Mouse (Mus musculus) heart, postnatal 0 days (tissue): Measurements from ENCODE around the gene Trpc4. TPM values are rescaled to one million over a fixed set of nuclear protein-coding genes. Genes with fewer than 3 reads are reported as not detected.

Experiments used
- ATAC-seq: fragments of 200-750 bp; cut with Nextera tagmentation; 2 replicates; pipeline ENCODE4 v1.8.0; 2017; ENCODE audit warnings: low read depth, moderate number of reproducible peaks, moderate library complexity; ENCODE audit not compliant: insufficient read depth
- DNase-seq: peaks from one replicate; pipeline ENCODE4 v3.0.0-alpha.2; 2016; ENCODE audit warnings: low spot score
- H3K27ac ChIP-seq: fragments of 300-500 bp; sonication (generic); 2 replicates; pipeline ENCODE4 v1.5.1; 2014; ENCODE audit warnings: low read depth, mild to moderate bottlenecking
- H3K27me3 ChIP-seq: fragments of 300-500 bp; sonication (generic); 2 replicates; pipeline ENCODE4 v1.6.1; 2014; ENCODE audit warnings: low read length, mixed read lengths; ENCODE audit not compliant: control insufficient read depth, insufficient read depth
- H3K36me3 ChIP-seq: fragments of 300-500 bp; sonication (generic); replicated peaks from 2 replicates; pipeline ENCODE4 v1.6.1; 2014; ENCODE audit warnings: low read length, mixed read lengths; ENCODE audit not compliant: control insufficient read depth, insufficient read depth
- H3K4me1 ChIP-seq: fragments of 300-500 bp; sonication (generic); 2 replicates; pipeline ENCODE4 v1.6.1; 2014; ENCODE audit warnings: antibody characterized with exemption; ENCODE audit not compliant: control insufficient read depth, insufficient read depth
- H3K4me2 ChIP-seq: fragments of 300-500 bp; sonication (generic); 2 replicates; pipeline ENCODE4 v1.6.1; 2014; ENCODE audit warnings: low read depth, mild to moderate bottlenecking, low read length, moderate library complexity
- H3K4me3 ChIP-seq: fragments of 300-500 bp; sonication (generic); 2 replicates; pipeline ENCODE4 v1.5.1; 2014; ENCODE audit warnings: low read depth, low read length
- H3K9ac ChIP-seq: fragments of 300-500 bp; sonication (generic); replicated peaks from 2 replicates; pipeline ENCODE4 v1.6.1; 2014; ENCODE audit warnings: low read depth, low read length, mixed read lengths
- H3K9me3 ChIP-seq: fragments of 300-500 bp; sonication (generic); replicated peaks from 2 replicates; pipeline ENCODE4 v1.6.1; 2016; ENCODE audit warnings: low read length; ENCODE audit not compliant: control insufficient read depth
- CTCF ChIP-seq: IDR thresholded peaks from 2 replicates; pipeline ENCODE4 v1.5.1; 2016; ENCODE audit warnings: antibody characterized with exemption, control low read depth, low read depth
- EP300 ChIP-seq: IDR thresholded peaks from 2 replicates; pipeline ENCODE4 v1.6.1; 2016; ENCODE audit warnings: antibody characterized with exemption, low read depth
- WGBS: fragments of 180-500 bp; shearing (Covaris S2); extraction: QIAGEN DNeasy Blood & Tissue Kit; methylation state at CpG from one replicate; pipeline ENCODE4 v1.1.7; 2014; 5-methylcytosine and 5-hydroxymethylcytosine counted together
- polyA plus RNA-seq: library from polyadenylated mRNA; unstranded; fragments of >200 nt; fragmentation: Nextera tagmentation; extraction: Ambion mirVana; gene quantifications from 2 replicates; pipeline ENCODE4 v1.2.1, GENCODE M21; 2015
- total RNA-seq: library from RNA; depleted of rRNA; stranded (reverse); fragments of >200 nt; gene quantifications from 2 replicates; pipeline ENCODE4 v1.2.3, GENCODE M21; 2014; ENCODE audit warnings: low replicate concordance; rRNA removed

The Trpc4 gene
- total RNA-seq (not detected in 2 replicates), polyA plus RNA-seq (0.15 and 0.18 TPM in 2 replicates)

DNA sequence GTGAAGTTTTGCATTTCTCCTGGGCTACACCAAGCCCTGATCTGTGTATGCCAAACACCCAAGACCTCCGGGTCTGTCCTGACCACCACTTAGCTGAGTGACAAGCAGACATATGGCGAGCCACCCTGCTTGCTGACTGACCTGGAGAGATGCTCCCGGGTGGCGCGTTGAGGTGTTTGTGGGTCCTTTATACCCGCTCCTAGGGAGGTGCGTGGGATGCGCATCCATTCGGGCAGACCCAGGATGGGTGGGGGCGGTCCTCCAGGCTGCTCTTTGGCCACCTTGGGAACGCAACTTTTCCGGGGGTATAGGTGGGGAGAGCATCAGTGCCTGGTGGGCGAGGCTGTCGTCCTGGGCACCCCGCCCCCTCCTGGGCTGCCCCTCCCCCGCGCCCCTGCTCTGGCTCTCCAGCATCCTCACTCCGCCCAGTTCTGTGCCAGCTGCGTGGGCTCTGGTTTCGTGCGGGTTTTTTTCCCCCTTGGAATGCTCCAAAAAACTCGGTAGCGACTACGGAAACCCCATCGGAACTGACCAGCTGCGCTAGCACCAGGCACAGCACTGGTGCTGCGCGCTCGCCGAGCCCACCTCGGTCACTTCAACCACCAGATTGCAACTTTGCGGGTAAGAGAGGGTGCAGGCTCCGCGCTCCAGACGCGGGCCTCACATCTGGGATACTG is at the start of gene Trpc4:
Trpc4 (plus strand) TSS at position 397 of the 677 bp plus-strand sequence.
- H3K27me3 ChIP-seq, result peaks cover 38% of the 10 kb centered on the region
- H3K27ac ChIP-seq, result no peak within 1 kb of the TSS
- TF ChIP-seq EP300, result no peak
- ATAC-seq, result no peak
- DNase-seq, result no peak
- peak within 1 kb of the TSS; percentile 71 for H3K4me2 ChIP-seq
- no peaks in the 10 kb centered on the region for H3K9me3 ChIP-seq
- H3K4me1 ChIP-seq, result 0 out of 2 replicates have a peak, but pooled peaks cover 8% of the 10 kb centered on the region
- 2% methylated on average over 32 of the region's 36 CpGs for WGBS
- H3K4me3 ChIP-seq, result peak within 1 kb of the TSS; percentile 41
- H3K9ac ChIP-seq, result no peak within 1 kb of the TSS
- H3K36me3 ChIP-seq, result no peaks in the 10 kb centered on the region

DNA sequence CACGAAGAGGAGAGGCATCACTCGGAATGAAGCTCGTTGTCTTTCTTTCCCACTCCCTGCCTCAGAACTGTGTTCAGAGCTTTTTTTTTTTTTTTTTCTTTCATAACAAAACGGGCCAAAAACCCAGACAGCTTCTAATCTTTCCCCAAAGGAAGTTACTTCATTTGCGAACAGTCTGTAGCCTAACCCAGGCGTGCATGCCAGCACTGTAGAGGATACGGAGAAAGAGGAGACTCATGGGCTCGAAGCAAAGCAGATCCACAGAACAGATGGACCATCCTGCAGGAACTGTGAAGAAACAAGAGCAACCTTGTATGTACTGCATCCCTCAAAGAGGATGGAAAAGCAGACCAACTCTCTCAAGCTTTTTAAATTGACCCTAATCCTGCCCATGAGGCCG is 44.3 kb upstream of the Trpc4 start:
- Histone ChIP-seq H3K4me2 (no peak overlapping the region), H3K4me3 (no peak overlapping the region), H3K27me3 (no peaks in the 10 kb centered on the region), H3K9me3 (no peaks in the 10 kb centered on the region), H3K4me1 (no peaks in the 10 kb centered on the region), H3K9ac (no peak overlapping the region), H3K36me3 (no peaks in the 10 kb centered on the region), H3K27ac (no peak overlapping the region)
- no peak for DNase-seq
- WGBS, result 54% methylated on average over 9 of the region's 9 CpGs
- no peak for TF ChIP-seq EP300
- no peak for TF ChIP-seq CTCF
- 0 out of 2 replicates have a peak, but pooled peaks have one; percentile 51 for ATAC-seq

GRCm38 (mm10) chr3:54135376-54135775 is 20.5 kb upstream of the Trpc4 start:
- no peaks in the 10 kb centered on the region for H3K4me1 ChIP-seq
- no peak overlapping the region for H3K27ac ChIP-seq
- no peaks in the 10 kb centered on the region for H3K36me3 ChIP-seq
- H3K9ac ChIP-seq, result no peak overlapping the region
- H3K4me2 ChIP-seq, result no peak overlapping the region
- 68% methylated on average over 5 of the region's 5 CpGs for WGBS
- H3K9me3 ChIP-seq, result no peaks in the 10 kb centered on the region
- ATAC-seq (no peak), DNase-seq (no peak)
- no peaks in the 10 kb centered on the region for H3K27me3 ChIP-seq
- no peak for TF ChIP-seq CTCF
- no peak for TF ChIP-seq EP300
- H3K4me3 ChIP-seq, result no peak overlapping the region

GRCm38 (mm10) chr3:54141376-54141775 is 14.5 kb upstream of the Trpc4 start:
- TF ChIP-seq EP300 (no peak), CTCF (no peak)
- 81% methylated on average over 2 of the region's 2 CpGs for WGBS

GRCm38 (mm10) chr3:54154844-54155638 is 794 bp upstream of the Trpc4 start:
- peak overlapping the region; percentile 41 for H3K4me3 ChIP-seq
- 0 out of 2 replicates have a peak, but pooled peaks cover 8% of the 10 kb centered on the region for H3K4me1 ChIP-seq
- no peaks in the 10 kb centered on the region for H3K9me3 ChIP-seq
- H3K27me3 ChIP-seq, result peaks cover 38% of the 10 kb centered on the region
- WGBS, result 5% methylated on average over 16 of the region's 16 CpGs
- no peaks in the 10 kb centered on the region for H3K36me3 ChIP-seq
- no peak overlapping the region for H3K9ac ChIP-seq
- peak overlapping the region; percentile 71 for H3K4me2 ChIP-seq
- peak; percentile 60; the same call in 1 of the 2 replicates for ATAC-seq
- DNase-seq, result peak; percentile 13
- H3K27ac ChIP-seq, result no peak overlapping the region
- TF ChIP-seq EP300 (no peak), CTCF (peak; percentile 59)

More at GRCm38 (mm10) chr3:54141376-54141775, 14.5 kb upstream of the Trpc4 start:
- no peaks in the 10 kb centered on the region for H3K36me3 ChIP-seq
- ATAC-seq (no peak), DNase-seq (no peak)
- H3K27ac ChIP-seq, result no peak overlapping the region
- H3K9ac ChIP-seq, result no peak overlapping the region
- no peak overlapping the region for H3K4me2 ChIP-seq
- H3K27me3 ChIP-seq, result no peaks in the 10 kb centered on the region
- no peaks in the 10 kb centered on the region for H3K9me3 ChIP-seq
- no peaks in the 10 kb centered on the region for H3K4me1 ChIP-seq
- no peak overlapping the region for H3K4me3 ChIP-seq
